Mouse (Mus musculus) gastrocnemius, postnatal 4 days (tissue): ENCODE measurements around the gene Tpp1. TPM values are rescaled to one million over a fixed set of nuclear protein-coding genes. Genes with fewer than 3 reads are reported as not detected.
A peak's percentile ranks its signal among the peaks of the same experiment; 100 is the strongest.

Experiments
- DNase-seq, 2 experiments: peaks; one replicate each; pipeline ENCODE4 v3.0.0; 2021 to 2022; ENCODE audit warnings: low spot score in 2 of 2, mixed read lengths in 2 of 2
- long read RNA-seq, 2 experiments: library from polyadenylated mRNA; stranded (forward); transcript quantifications; one replicate each; pipeline ENCODE4 v2.0.0; 2021
- total RNA-seq, 2 experiments: library from RNA; stranded (reverse); gene quantifications; 2 replicates each; pipeline ENCODE4 v1.2.3; 2021

Gene Tpp1
- total RNA-seq, result 10 to 100 TPM; 37.6 to 42.6 TPM
- long read RNA-seq, experiment 1, transcript Tpp1-201 (13 exons, 3,558 nt), result major isoform, 19 of 33 reads
- long read RNA-seq, experiment 1, partial matches to known transcripts, result 10 of 33 reads
- long read RNA-seq, experiment 1, other reads (novel, unspliced or antisense), result 4 of 33 reads
- long read RNA-seq, experiment 2, transcript Tpp1-201 (13 exons, 3,558 nt), result major isoform, 26 of 46 reads
- long read RNA-seq, experiment 2, partial matches to known transcripts, result 11 of 46 reads
- long read RNA-seq, experiment 2, other reads (novel, unspliced or antisense), result 9 of 46 reads

DNA sequence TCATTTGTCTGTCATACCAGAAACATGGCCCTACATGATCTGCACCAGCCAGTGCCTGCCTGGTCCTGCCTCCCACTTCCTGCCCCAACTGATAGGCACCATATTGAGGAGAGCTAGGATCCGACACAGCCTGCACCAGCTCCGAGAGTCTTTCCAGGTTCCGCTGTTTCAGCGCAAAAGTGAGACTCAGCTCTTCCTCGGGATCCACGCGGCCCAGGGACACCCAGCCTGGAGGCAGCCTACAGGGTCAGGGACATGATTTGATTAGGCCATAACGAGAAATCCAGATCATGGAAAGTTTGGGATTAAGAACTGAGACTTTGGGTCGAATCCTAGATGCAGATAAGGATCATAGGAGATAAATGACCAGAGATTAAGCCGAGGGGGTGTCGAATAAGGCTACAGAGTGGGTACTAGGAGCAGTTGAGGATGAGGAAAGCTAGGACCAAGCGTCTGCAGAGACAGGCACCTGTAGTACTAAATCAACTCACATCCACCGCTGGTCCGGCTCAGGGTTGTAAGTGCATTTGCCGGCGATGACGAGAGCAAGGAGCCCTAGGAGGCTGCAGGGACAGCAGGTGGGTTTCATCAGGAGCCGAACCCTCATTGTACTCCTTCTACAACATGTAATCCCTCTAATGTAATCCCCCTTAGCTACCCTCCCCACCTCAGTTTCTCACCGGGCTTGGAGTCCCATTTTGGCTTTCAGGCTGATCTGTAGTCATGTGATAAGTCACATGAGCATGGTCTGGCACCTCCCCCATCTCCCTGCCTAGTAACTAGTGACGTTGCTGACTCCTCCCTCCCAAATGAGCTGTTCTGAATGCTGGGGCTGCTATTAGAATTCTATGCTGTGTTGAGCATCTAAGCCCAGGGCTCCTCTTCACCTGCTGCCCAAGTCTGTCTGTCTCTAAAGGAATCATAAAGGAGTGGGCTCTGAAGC, at the start of gene Tpp1:
Gene Tpp1 (minus strand): TSS at position 745 of the 943 bp plus-strand sequence.
- DNase-seq, result peak; percentile 74 to 84

- DNase-seq, result no peak
Observed at GRCm38 (mm10) chr7:105796972-105797371, 44.9 kb upstream of the Tpp1 start.

DNA sequence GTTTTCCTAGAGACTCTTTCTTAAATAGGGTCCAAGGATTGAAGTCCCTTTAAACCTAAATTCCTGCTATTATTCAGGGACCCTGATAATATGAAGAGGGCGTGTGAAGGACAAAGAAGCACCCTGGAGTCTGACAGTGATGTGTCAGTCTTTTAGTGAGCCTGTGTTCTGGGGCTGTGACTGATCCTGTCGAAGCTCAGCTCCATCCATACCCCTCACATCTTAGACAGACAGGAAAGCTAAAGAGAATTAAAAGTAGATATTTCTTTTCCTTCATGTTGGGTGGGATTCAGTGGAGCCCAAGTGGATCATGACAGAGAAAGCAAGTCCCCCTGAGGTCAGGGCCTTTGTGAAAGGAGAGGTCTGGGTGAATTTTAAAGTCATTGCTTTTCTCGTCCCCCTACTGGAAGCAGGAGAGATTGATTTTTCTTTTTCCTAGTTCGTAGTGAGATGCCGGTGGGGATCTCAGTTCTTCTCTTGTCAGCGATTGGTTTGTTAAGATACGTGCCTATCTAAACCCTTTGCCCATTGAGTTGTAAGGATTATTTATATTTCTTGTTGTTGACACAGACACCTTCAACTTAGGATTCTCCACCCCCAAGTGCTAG, 43.8 kb upstream of the Tpp1 start:
- DNase-seq, result no peak

GRCm38 (mm10) chr7:105793701-105794100, 41.7 kb upstream of the Tpp1 start:
- peak in 1 of 2 experiments; percentile 31 for DNase-seq

GRCm38 (mm10) chr7:105791147-105791546, 39.1 kb upstream of the Tpp1 start:
- DNase-seq, result no peak

GRCm38 (mm10) chr7:105787285-105788140, 35.5 kb upstream of the Tpp1 start, which contains the start of gene Dchs1:
TSS of gene Dchs1 (minus strand) at chr7:105787654.
- DNase-seq, result peak in 1 of 2 experiments; percentile 58

DNA sequence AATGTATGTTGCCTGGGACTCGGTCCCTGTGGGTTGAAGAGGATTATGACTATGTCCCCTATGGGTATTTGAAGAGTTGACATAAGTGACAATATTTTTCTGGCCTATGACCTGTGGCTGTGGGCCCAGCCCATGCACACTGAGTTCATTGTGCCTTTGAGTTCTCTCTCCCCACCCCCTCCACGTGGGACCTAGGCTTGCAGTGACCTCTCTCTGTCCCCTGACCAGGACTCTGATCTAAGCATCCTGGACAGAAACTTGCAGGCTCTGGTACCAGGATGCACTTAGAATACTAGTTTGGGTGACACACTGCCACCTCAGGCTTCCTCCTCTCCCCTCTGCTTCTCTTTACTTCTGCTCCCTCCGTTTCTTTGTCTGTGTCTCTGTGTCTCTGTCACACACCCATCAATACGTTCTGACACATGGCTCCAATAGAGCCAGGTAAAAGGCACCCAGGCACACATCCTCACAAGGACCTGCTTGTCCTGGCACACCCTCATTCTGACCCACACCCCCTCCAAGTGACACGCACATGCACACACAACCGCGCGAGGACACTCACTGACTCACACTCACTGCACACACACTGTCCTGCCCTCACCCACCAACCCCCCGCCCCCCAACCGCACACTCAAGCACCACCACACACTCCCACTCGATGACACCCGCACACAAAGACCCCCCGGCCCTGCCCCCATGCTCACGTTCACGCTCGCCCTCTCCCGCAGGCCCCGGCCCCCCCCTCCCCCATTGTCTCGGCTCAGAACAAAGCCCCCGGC, 34.7 kb upstream of the Tpp1 start:
- DNase-seq, result peak in 1 of 2 experiments; percentile 8

- DNase-seq, result no peak
Observed at GRCm38 (mm10) chr7:105784556-105784955, 32.5 kb upstream of the Tpp1 start.

DNA sequence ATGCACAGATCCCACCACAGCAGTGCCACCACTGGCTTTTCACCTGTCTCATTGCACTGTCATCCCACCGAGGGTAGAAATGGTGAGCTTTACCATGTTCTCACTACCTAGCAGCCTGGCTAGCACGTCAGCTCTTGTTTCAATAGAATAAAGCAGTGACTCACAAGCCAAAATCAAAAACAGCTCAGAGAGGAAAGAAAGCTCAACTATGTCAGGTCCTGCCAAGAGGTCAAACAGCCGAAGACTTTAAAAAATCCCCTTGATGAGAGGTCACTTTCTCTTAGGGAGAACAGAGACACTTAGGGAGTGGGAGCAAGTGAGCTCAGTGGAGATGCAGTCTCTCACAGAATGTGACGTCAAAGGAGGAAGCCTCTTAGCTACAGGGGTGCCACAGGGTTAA, 31.8 kb upstream of the Tpp1 start:
- no peak for DNase-seq

DNA sequence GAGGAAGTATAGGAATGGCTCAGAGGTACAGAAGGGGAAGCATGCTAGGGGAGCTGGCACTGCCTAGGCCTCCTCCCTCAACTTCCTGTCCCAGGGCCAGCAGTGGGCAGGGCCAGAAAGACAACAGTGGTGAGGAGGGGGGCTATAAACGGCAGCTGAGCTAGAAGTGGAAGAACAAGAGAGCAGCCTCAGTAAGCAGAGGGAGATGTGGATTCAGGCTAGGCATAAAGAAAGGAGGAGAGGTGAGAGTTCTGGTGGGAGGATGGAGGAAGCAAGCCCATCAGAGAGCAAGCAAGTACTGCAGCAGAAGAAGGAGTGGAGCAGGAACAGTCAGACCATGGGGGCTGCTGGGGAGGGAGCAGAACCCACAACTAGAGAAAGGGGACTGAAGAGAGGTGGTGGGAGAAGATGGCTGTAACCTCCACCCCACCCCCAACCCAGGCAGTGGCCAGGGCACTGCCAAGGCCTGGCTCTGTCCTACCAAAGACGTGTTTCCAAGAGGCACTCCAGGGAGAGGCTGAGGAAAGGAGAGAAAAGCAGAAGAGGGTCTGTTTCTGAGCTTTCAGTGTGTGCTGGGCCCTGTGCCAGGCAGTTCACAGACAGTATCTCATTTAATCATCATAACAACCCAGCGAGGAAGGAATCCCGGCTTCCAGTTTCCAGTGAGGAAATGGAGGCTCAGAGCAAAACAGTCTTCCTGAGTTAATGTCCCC, 26.7 kb upstream of the Tpp1 start:
- peak in 1 of 2 experiments; percentile 65 for DNase-seq

DNA sequence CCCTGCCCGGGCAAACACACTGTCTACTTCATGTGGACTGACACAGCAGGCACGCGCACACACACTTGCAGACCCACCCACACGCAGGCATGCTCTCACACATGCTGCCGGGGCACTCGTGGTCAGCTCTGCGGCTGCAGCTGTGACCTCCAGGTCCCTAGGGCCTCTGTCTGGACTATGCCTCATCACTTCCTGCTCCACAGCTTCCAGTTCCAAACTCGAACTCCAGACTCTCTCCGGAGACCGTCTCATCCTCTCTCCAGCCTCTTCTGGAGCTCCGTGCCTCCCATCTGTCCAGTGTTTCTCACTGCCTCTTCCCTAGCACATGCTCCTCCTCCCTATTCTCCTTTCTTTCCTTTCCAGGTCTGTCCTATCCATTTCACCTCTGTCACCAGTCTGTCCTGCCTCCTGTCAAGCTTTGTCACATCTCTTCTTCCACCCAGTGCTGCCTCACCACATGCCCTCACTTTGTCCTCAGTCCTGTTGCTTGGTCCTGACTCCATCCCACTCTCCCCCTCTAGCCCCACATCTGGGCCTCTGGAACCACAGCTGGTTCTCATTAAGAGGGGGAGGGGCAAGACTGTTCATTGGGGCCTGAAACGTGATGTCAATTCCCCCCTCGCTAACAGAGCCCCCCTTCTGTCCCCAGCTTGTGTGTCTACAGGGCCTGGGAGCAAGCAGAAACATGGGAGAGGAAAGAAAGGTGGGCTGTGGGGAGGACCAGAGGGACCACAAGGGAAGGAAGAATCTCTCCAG, 25.9 kb upstream of the Tpp1 start:
- DNase-seq, result peak; percentile 59 to 78

DNA sequence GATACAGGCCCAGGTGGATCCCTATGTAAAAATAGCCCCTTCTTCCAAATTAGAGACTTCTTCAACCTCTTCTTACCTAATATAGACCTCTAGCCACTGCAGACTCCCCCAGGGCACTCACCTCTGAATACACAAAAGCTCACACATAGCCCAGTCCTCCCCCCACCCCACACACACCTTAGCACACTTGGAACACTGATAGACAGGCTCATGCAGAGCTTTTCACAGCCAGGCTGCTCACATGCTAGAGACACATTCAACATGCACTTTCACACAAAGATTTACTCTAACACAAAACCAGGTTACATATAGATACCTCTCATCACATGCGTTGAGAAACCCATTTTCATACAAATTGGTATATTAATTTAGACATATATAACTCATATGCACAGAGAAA, 25.3 kb upstream of the Tpp1 start:
- no peak for DNase-seq

DNA sequence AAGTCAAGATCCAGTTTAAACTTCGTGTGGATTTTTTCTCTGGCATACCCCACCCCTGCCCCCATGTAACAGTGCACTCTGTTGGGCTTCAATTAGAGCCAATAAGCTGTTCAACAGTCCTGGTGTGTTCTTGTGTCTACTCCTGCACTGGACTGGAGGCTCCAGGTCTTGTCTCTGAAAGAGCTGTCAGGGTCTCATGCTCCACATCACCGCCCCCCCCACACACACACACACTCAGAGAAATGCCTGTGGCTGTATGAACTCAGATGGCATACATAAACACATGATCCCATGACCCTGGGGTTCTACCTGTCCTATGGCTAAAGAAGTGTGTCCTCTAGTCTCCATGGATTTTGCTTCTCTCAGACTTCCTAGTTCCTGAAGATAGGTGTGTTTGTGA, 24.0 kb upstream of the Tpp1 start:
- no peak for DNase-seq

- DNase-seq, result no peak
Observed at GRCm38 (mm10) chr7:105774661-105775060, 22.6 kb upstream of the Tpp1 start.

DNA sequence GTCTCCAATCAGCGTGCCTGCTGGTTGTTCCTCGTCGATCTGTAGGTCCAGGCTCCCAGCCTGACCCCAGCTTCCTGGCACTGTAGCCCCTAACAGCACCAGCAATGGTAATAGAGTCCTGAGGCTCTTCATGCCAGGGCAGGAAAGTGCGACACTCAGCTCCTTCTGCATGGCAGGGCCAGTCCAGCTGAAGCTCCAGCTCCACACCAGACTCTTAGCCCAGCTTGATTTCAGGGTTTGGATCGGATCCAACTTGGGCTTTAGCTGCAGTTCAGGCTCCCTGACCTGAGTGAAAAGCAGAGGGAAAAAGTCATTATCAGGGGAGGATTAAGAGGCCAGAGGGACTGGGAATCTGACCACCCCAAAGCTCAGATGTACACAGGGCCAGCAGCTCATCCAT, 21.0 kb upstream of the Tpp1 start:
- peak in 1 of 2 experiments; percentile 21 for DNase-seq

DNA sequence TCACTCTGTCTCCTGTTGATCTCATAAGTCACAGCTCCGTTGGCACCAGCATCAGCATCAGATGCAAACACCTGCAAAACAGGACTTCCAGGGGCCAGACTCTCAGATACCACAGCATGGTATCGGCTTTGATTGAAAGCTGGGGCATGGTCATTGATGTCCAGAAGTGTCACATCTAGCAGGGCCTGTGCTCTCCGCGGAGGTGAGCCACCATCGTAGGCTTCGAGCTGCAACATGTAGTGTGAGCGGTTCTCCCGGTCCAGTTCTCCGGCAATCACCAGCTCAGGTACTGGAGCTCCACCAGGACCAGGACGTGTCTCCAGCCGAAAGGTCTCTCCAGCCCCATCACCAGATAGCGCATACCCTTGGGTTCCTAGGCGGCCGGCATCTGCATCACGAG, 20.3 kb upstream of the Tpp1 start:
- DNase-seq, result no peak

- DNase-seq, result peak in 1 of 2 experiments; percentile 44
Observed at GRCm38 (mm10) chr7:105769959-105770358, 17.9 kb upstream of the Tpp1 start.

DNA sequence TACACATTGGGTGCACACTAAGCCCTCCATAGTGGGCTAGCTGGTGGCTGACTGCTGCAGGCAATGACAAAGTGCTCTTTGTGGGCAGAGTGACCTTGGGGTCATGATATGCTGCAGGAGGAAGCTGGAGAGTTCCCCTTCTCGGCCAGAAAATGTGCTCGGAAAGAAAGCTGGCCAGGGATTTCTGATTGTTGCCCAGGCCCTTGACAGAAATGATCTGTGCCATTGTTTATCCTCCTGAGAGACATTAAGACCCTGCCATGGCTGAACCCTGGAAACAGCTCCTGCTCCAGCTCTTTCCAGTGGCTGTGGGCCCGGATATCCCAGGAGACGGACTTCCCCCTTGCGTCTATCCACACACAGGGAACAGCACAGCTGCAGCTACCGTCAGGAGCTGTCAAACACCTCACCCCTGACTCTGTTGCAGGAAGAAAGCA, 15.7 kb upstream of the Tpp1 start:
- peak in 1 of 2 experiments; percentile 28 for DNase-seq
